Comparison of ENCODE assay signal across 9 mouse cellular contexts in genomic region chr7:19603055-19603454, GRCm38 (mm10). TPM values are rescaled to one million over a fixed set of nuclear protein-coding genes. Genes with fewer than 3 reads are reported as not detected.
DNase-seq lines count a peak whose midpoint lies in the region; ATAC-seq and TF ChIP-seq lines count a peak whose summit lies in the region.
"Had no signal": no experiment of that assay in that cellular context is flagged by ENCODE, and none has a peak within 500 bp of the region (broad histone marks: within the 10 kb centered on the region; RNA-seq: fewer than 3 reads in every experiment).

No protein-coding gene starts in this region.

- no peak for DNase-seq in forebrain, postnatal 0 days
- DNase-seq in gastrocnemius, adult 18-20 months (ENCODE audit: low spot score), result no peak
- no peak for DNase-seq in adrenal gland, postnatal 36 days
- no peak for DNase-seq in left cerebral cortex, adult 18-20 months (ENCODE audit: low spot score in 2 of 2)
- DNase-seq: kidney, postnatal 14 days had no signal

- H3K27me3 ChIP-seq in erythroblast, embryonic 14.5 days (ENCODE audit: control insufficient read depth), result no peaks in the 10 kb centered on the region
- H3K27me3 ChIP-seq in E14TG2a.4 (ENCODE audit: insufficient read depth, low read length), result no peaks in the 10 kb centered on the region
- H3K27me3 ChIP-seq in forebrain, postnatal 0 days (ENCODE audit: insufficient read depth, low read length), result no peaks in the 10 kb centered on the region

- no peaks in the 10 kb centered on the region for H3K9me3 ChIP-seq in erythroblast, embryonic 14.5 days (ENCODE audit: control insufficient read depth, low read length)
- no peaks in the 10 kb centered on the region for H3K9me3 ChIP-seq in E14TG2a.4 (ENCODE audit: low read length)
- H3K9me3 ChIP-seq in forebrain, postnatal 0 days (ENCODE audit: low read length), result no peaks in the 10 kb centered on the region

- H3K4me1 ChIP-seq in erythroblast, embryonic 14.5 days (ENCODE audit: control insufficient read depth), result peaks cover 46% of the 10 kb centered on the region
- H3K4me1 ChIP-seq in E14TG2a.4 (replicated peaks; ENCODE audit: low read depth, low read length), result peaks cover 63% of the 10 kb centered on the region
- peaks cover 15% of the 10 kb centered on the region for H3K4me1 ChIP-seq in forebrain, postnatal 0 days (ENCODE audit: insufficient read depth)

- no peak for ATAC-seq in erythroblast, adult 5-6 weeks (replicated peaks; ENCODE audit: low FRiP score, poor library complexity, severe bottlenecking)
- ATAC-seq in forebrain, postnatal 0 days, result no peak

- peak overlapping the region; percentile 70 for H3K4me3 ChIP-seq in erythroblast, embryonic 14.5 days (replicated peaks)
- H3K4me3 ChIP-seq in E14TG2a.4 (replicated peaks; ENCODE audit: low read length), result peak overlapping the region; percentile 99
- H3K4me3 ChIP-seq in forebrain, postnatal 0 days (ENCODE audit: low read depth, low read length), result peak overlapping the region; percentile 73
- peak overlapping the region; percentile 91 for H3K4me3 ChIP-seq in macrophage (ENCODE audit: inconsistent target)

- peak overlapping the region; percentile 90 for H3K9ac ChIP-seq in forebrain, postnatal 0 days

- no peak for TF ChIP-seq CTCF in E14TG2a.4 (conservative IDR thresholded peaks at IDR 0.05; ENCODE audit: low read length)
- TF ChIP-seq CTCF in forebrain, postnatal 0 days (IDR thresholded peaks at IDR 0.05; ENCODE audit: low read depth), result no peak

- H3K27ac ChIP-seq in forebrain, postnatal 0 days (ENCODE audit: low read depth, low read length), result no peak overlapping the region
- H3K27ac ChIP-seq in macrophage, result no peak overlapping the region

- peaks cover 49% of the 10 kb centered on the region for H3K36me3 ChIP-seq in erythroblast, embryonic 14.5 days (ENCODE audit: control insufficient read depth)
- H3K36me3 ChIP-seq in E14TG2a.4 (ENCODE audit: insufficient read depth, low read length), result peaks cover 63% of the 10 kb centered on the region
- peaks cover 20% of the 10 kb centered on the region for H3K36me3 ChIP-seq in forebrain, postnatal 0 days (ENCODE audit: insufficient read depth)
- peaks cover 31% of the 10 kb centered on the region; the same call in 1 of the 2 replicates for H3K36me3 ChIP-seq in macrophage (ENCODE audit: inconsistent target)

- peaks cover 59% of the 10 kb centered on the region for H3K79me2 ChIP-seq in macrophage (ENCODE audit: inconsistent target)

- H3K4me2 ChIP-seq in forebrain, postnatal 0 days (ENCODE audit: low read depth), result peak overlapping the region; percentile 93

- 84% methylated on average over 12 of the region's 12 CpGs for WGBS in forebrain, postnatal 0 days
- 79% methylated on average over 12 of the region's 12 CpGs for WGBS in macrophage (ENCODE audit: missing documents)

RNA-seq across cellular contexts. Expression of gene Clasrp, which starts 1.2 kb away (rescaled TPM):
- polyA plus RNA-seq in erythroblast, embryonic 14.5 days (2012), result 10.2 and 11.9 TPM in 2 replicates
- 0.96 and 2.3 TPM in 2 replicates for total RNA-seq in erythroblast, adult 5-6 weeks (2015; ENCODE audit: low replicate concordance)
- total RNA-seq in erythroblast, adult 5-6 weeks (2017; ENCODE audit: low replicate concordance), result 14.9 and 21.9 TPM in 2 replicates
- total RNA-seq in forebrain, postnatal 0 days (2014; rRNA removed), result 56.0 and 89.0 TPM in 2 replicates
- 50.1 and 56.8 TPM in 2 replicates for polyA plus RNA-seq in forebrain, postnatal 0 days (2015; fragmentation: Nextera tagmentation; extraction: Ambion mirVana)
- total RNA-seq in macrophage (2018; cell fraction: chromatin; rRNA removed), result 100 to 1,000 TPM in 23 of 26 experiments, 10 to 100 TPM in 3; 86.3 to 338 (median 198) TPM
- 10 to 100 TPM in 14 of 26 experiments, 1 to 10 TPM in 12; 6.3 to 19.3 (median 10.5) TPM for total RNA-seq in macrophage (2018; cell fraction: cytosol; rRNA removed)
- 100 to 1,000 TPM in 6 of 26 experiments, 10 to 100 TPM in 20; 28.7 to 156 (median 67.4) TPM for total RNA-seq in macrophage (2018; cell fraction: nucleus; rRNA removed)
- 14.0 to 24.9 TPM (median 16.3 TPM) in 3 replicates for polyA plus RNA-seq in macrophage (2018)
- 10 to 100 TPM in 1 of 2 experiments, 1 to 10 TPM in 1; 8.7 to 10.4 TPM for total RNA-seq in gastrocnemius, adult 18-20 months (2021)
- 10 to 100 TPM; 28.1 to 39.7 TPM for total RNA-seq in adrenal gland, postnatal 36 days (2021)
- total RNA-seq in left cerebral cortex, adult 18-20 months (2021), result 10 to 100 TPM; 70.4 to 87.0 TPM

RNA-seq across cellular contexts. Expression of gene Gemin7, which starts 25.7 kb away (rescaled TPM):
- 12.9 and 13.5 TPM in 2 replicates for polyA plus RNA-seq in erythroblast, embryonic 14.5 days (2012)
- 32.0 and 46.7 TPM in 2 replicates for total RNA-seq in erythroblast, adult 5-6 weeks (2015; ENCODE audit: low replicate concordance)
- 10.2 and 13.5 TPM in 2 replicates for total RNA-seq in erythroblast, adult 5-6 weeks (2017; ENCODE audit: low replicate concordance)
- total RNA-seq in forebrain, postnatal 0 days (2014; rRNA removed), result 38.2 and 56.4 TPM in 2 replicates
- polyA plus RNA-seq in forebrain, postnatal 0 days (2015; fragmentation: Nextera tagmentation; extraction: Ambion mirVana), result 145 and 148 TPM in 2 replicates
- 10 to 100 TPM in 10 of 26 experiments, 1 to 10 TPM in 16; 3.2 to 19.6 (median 8.9) TPM for total RNA-seq in macrophage (2018; cell fraction: chromatin; rRNA removed)
- total RNA-seq in macrophage (2018; cell fraction: cytosol; rRNA removed), result 10 to 100 TPM; 35.9 to 57.6 (median 43.0) TPM
- 10 to 100 TPM in 23 of 26 experiments, 1 to 10 TPM in 3; 9.0 to 31.5 (median 19.9) TPM for total RNA-seq in macrophage (2018; cell fraction: nucleus; rRNA removed)
- 16.9 to 46.6 TPM (median 40.7 TPM) in 3 replicates for polyA plus RNA-seq in macrophage (2018)
- 10 to 100 TPM; 72.9 to 81.2 TPM for total RNA-seq in gastrocnemius, adult 18-20 months (2021)
- 10 to 100 TPM; 71.8 to 90.6 TPM for total RNA-seq in adrenal gland, postnatal 36 days (2021)
- total RNA-seq in left cerebral cortex, adult 18-20 months (2021), result 10 to 100 TPM; 51.0 to 53.7 TPM

RNA-seq across cellular contexts. Expression of gene Zfp296, which starts 26.0 kb away (rescaled TPM):
- 0.14 and 0.16 TPM in 2 replicates for polyA plus RNA-seq in erythroblast, embryonic 14.5 days (2012)
- total RNA-seq in erythroblast, adult 5-6 weeks (2015; ENCODE audit: low replicate concordance), result not detected in 2 replicates
- 0.84 TPM in 1 of 2 replicates, not detected in the other for total RNA-seq in erythroblast, adult 5-6 weeks (2017; ENCODE audit: low replicate concordance)
- 0.31 and 1.2 TPM in 2 replicates for total RNA-seq in forebrain, postnatal 0 days (2014; rRNA removed)
- polyA plus RNA-seq in forebrain, postnatal 0 days (2015; fragmentation: Nextera tagmentation; extraction: Ambion mirVana), result 0.09 and 0.16 TPM in 2 replicates
- total RNA-seq in macrophage (2018; cell fraction: chromatin; rRNA removed), result 1 to 10 TPM in 4 of 26 experiments, under 1 TPM in 9, not detected in 13; 0.53 to 1.5 (median 0.73) TPM
- total RNA-seq in macrophage (2018; cell fraction: cytosol; rRNA removed), result under 1 TPM in 23 of 26 experiments, not detected in 3; 0.10 to 0.72 (median 0.20) TPM
- total RNA-seq in macrophage (2018; cell fraction: nucleus; rRNA removed), result 1 to 10 TPM in 7 of 26 experiments, under 1 TPM in 11, not detected in 8; 0.29 to 2.0 (median 0.79) TPM
- 0.16 to 0.24 TPM in 2 of 3 replicates, not detected in the other for polyA plus RNA-seq in macrophage (2018)
- under 1 TPM; 0.43 to 0.71 TPM for total RNA-seq in gastrocnemius, adult 18-20 months (2021)
- total RNA-seq in adrenal gland, postnatal 36 days (2021), result under 1 TPM; 0.33 to 0.36 TPM
- total RNA-seq in left cerebral cortex, adult 18-20 months (2021), result 1 to 10 TPM; 2.0 to 2.7 TPM

RNA-seq across cellular contexts. Expression of gene Relb, which starts 26.2 kb away (rescaled TPM):
- polyA plus RNA-seq in erythroblast, embryonic 14.5 days (2012), result 0.32 and 0.48 TPM in 2 replicates
- total RNA-seq in erythroblast, adult 5-6 weeks (2015; ENCODE audit: low replicate concordance), result 1.5 TPM in 1 of 2 replicates, not detected in the other
- total RNA-seq in erythroblast, adult 5-6 weeks (2017; ENCODE audit: low replicate concordance), result 0.68 and 2.2 TPM in 2 replicates
- total RNA-seq in forebrain, postnatal 0 days (2014; rRNA removed), result 6.5 and 6.9 TPM in 2 replicates
- polyA plus RNA-seq in forebrain, postnatal 0 days (2015; fragmentation: Nextera tagmentation; extraction: Ambion mirVana), result 4.5 and 5.4 TPM in 2 replicates
- total RNA-seq in macrophage (2018; cell fraction: chromatin; rRNA removed), result 100 to 1,000 TPM in 17 of 26 experiments, 10 to 100 TPM in 9; 37.2 to 506 (median 179) TPM
- 100 to 1,000 TPM in 4 of 26 experiments, 10 to 100 TPM in 22; 23.6 to 145 (median 40.1) TPM for total RNA-seq in macrophage (2018; cell fraction: cytosol; rRNA removed)
- 100 to 1,000 TPM in 16 of 26 experiments, 10 to 100 TPM in 10; 20.4 to 292 (median 128) TPM for total RNA-seq in macrophage (2018; cell fraction: nucleus; rRNA removed)
- 11.3 to 29.9 TPM (median 15.3 TPM) in 3 replicates for polyA plus RNA-seq in macrophage (2018)
- 10 to 100 TPM in 1 of 2 experiments, 1 to 10 TPM in 1; 6.7 to 11.0 TPM for total RNA-seq in gastrocnemius, adult 18-20 months (2021)
- total RNA-seq in adrenal gland, postnatal 36 days (2021), result 10 to 100 TPM; 33.6 to 34.7 TPM
- 1 to 10 TPM; 7.5 to 8.1 TPM for total RNA-seq in left cerebral cortex, adult 18-20 months (2021)

RNA-seq across cellular contexts. Expression of gene Ppp1r37, which starts 40.2 kb away (rescaled TPM):
- 26.4 and 32.4 TPM in 2 replicates for polyA plus RNA-seq in erythroblast, embryonic 14.5 days (2012)
- total RNA-seq in erythroblast, adult 5-6 weeks (2015; ENCODE audit: low replicate concordance), result 12.5 and 13.3 TPM in 2 replicates
- 22.9 and 37.9 TPM in 2 replicates for total RNA-seq in erythroblast, adult 5-6 weeks (2017; ENCODE audit: low replicate concordance)
- total RNA-seq in forebrain, postnatal 0 days (2014; rRNA removed), result 86.4 and 87.8 TPM in 2 replicates
- 23.4 and 27.2 TPM in 2 replicates for polyA plus RNA-seq in forebrain, postnatal 0 days (2015; fragmentation: Nextera tagmentation; extraction: Ambion mirVana)
- 10 to 100 TPM; 26.7 to 91.8 (median 50.8) TPM for total RNA-seq in macrophage (2018; cell fraction: chromatin; rRNA removed)
- total RNA-seq in macrophage (2018; cell fraction: cytosol; rRNA removed), result 10 to 100 TPM; 23.2 to 43.0 (median 33.0) TPM
- 10 to 100 TPM; 24.7 to 78.1 (median 45.1) TPM for total RNA-seq in macrophage (2018; cell fraction: nucleus; rRNA removed)
- 21.4 to 34.9 TPM (median 23.9 TPM) in 3 replicates for polyA plus RNA-seq in macrophage (2018)
- 10 to 100 TPM; 43.4 to 47.5 TPM for total RNA-seq in gastrocnemius, adult 18-20 months (2021)
- 10 to 100 TPM; 65.5 to 70.2 TPM for total RNA-seq in adrenal gland, postnatal 36 days (2021)
- 100 to 1,000 TPM; 139 to 147 TPM for total RNA-seq in left cerebral cortex, adult 18-20 months (2021)
